Mouse (Mus musculus): Measurements from ENCODE around the gene Gm21698. TPM values are rescaled to one million over a fixed set of nuclear protein-coding genes. Genes with fewer than 3 reads are reported as not detected.

The Gm21698 gene
- polyA plus RNA-seq (2014; fragmentation: Illumina TruSeq; extraction: RNeasy Lipid Tissue Mini Kit (QIAGEN cat#74804); ENCODE audit: low read depth, low replicate concordance), result not detected

GRCm38 (mm10) chr5:25988550-25988949 lies at the start of gene Gm21698:
Gene Gm21698 (minus strand): TSS chr5:25988650.

GRCm38 (mm10) chr5:26022816-26023215 lies 34.4 kb upstream of the Gm21698 start, which contains the start of gene Gm5862:
Gene Gm5862 (minus strand): TSS chr5:26022916.

GRCm38 (mm10) chr5:26004698-26005097 lies 16.2 kb upstream of the Gm21698 start, which contains the start of gene Gm1979:
Gene Gm1979 (minus strand): TSS chr5:26004798.

GRCm38 (mm10) chr5:25972563-25972962 lies 15.9 kb downstream of the Gm21698 start, which contains the start of gene Gm21680:
Gene Gm21680 (minus strand): TSS chr5:25972663.

GRCm38 (mm10) chr5:25954317-25954716 lies 34.1 kb downstream of the Gm21698 start, which contains the start of gene Gm21671:
Gene Gm21671 (minus strand): TSS chr5:25954417.

GRCm38 (mm10) chr5:25942281-25942680 lies 46.2 kb downstream of the Gm21698 start, which contains the start of gene Gm21663:
Gene Gm21663 (minus strand): TSS chr5:25942381.

Other genes with a start within 250 kb of the Gm21698 start
- 4.6 TPM for gene Actr3b, start 228.7 kb downstream of the Gm21698 start, polyA plus RNA-seq (2014; fragmentation: Illumina TruSeq; extraction: RNeasy Lipid Tissue Mini Kit (QIAGEN cat#74804); ENCODE audit: low read depth, low replicate concordance)
- 0.20 TPM for gene Gm21663, start 46.3 kb downstream of the Gm21698 start, polyA plus RNA-seq (2014; fragmentation: Illumina TruSeq; extraction: RNeasy Lipid Tissue Mini Kit (QIAGEN cat#74804); ENCODE audit: low read depth, low replicate concordance)
- gene Gm21671, start 34.2 kb downstream of the Gm21698 start, polyA plus RNA-seq (2014; fragmentation: Illumina TruSeq; extraction: RNeasy Lipid Tissue Mini Kit (QIAGEN cat#74804); ENCODE audit: low read depth, low replicate concordance), result 0.32 TPM
- not detected for gene Gm21680, start 16.0 kb downstream of the Gm21698 start, polyA plus RNA-seq (2014; fragmentation: Illumina TruSeq; extraction: RNeasy Lipid Tissue Mini Kit (QIAGEN cat#74804); ENCODE audit: low read depth, low replicate concordance)
- not detected for gene Gm1979, start 16.1 kb upstream of the Gm21698 start, polyA plus RNA-seq (2014; fragmentation: Illumina TruSeq; extraction: RNeasy Lipid Tissue Mini Kit (QIAGEN cat#74804); ENCODE audit: low read depth, low replicate concordance)
- not detected for gene Gm5862, start 34.3 kb upstream of the Gm21698 start, polyA plus RNA-seq (2014; fragmentation: Illumina TruSeq; extraction: RNeasy Lipid Tissue Mini Kit (QIAGEN cat#74804); ENCODE audit: low read depth, low replicate concordance)
- gene Speer4a, start 50.9 kb upstream of the Gm21698 start, polyA plus RNA-seq (2014; fragmentation: Illumina TruSeq; extraction: RNeasy Lipid Tissue Mini Kit (QIAGEN cat#74804); ENCODE audit: low read depth, low replicate concordance), result 0.10 TPM
- not detected for gene Gm7347, start 69.9 kb upstream of the Gm21698 start, polyA plus RNA-seq (2014; fragmentation: Illumina TruSeq; extraction: RNeasy Lipid Tissue Mini Kit (QIAGEN cat#74804); ENCODE audit: low read depth, low replicate concordance)
- gene Gm10471, start 100.6 kb upstream of the Gm21698 start, polyA plus RNA-seq (2014; fragmentation: Illumina TruSeq; extraction: RNeasy Lipid Tissue Mini Kit (QIAGEN cat#74804); ENCODE audit: low read depth, low replicate concordance), result not detected
- 0.21 TPM for gene 5031410I06Rik, start 116.7 kb upstream of the Gm21698 start, polyA plus RNA-seq (2014; fragmentation: Illumina TruSeq; extraction: RNeasy Lipid Tissue Mini Kit (QIAGEN cat#74804); ENCODE audit: low read depth, low replicate concordance)
- gene Gm10220, start 132.8 kb upstream of the Gm21698 start, polyA plus RNA-seq (2014; fragmentation: Illumina TruSeq; extraction: RNeasy Lipid Tissue Mini Kit (QIAGEN cat#74804); ENCODE audit: low read depth, low replicate concordance), result 0.12 TPM